Mouse (Mus musculus): ENCODE data around the gene Mapk8ip2. TPM values are rescaled to one million over a fixed set of nuclear protein-coding genes. Genes with fewer than 3 reads are reported as not detected.
A peak's percentile ranks its signal among the peaks of the same experiment; 100 is the strongest.
"Not testable (repeated sequence)": the region's sequence is repeated elsewhere in the genome, so short reads cannot be mapped to it uniquely, and the experiment has no call there.

Mapk8ip2 gene
- total RNA-seq (2021) = 100 to 1,000 TPM; 248 to 284 TPM

GRCm38 (mm10) chr15:89453865-89454478 lies at the start of gene Mapk8ip2:
TSS of gene Mapk8ip2 (plus strand) at chr15:89453913.
- DNase-seq = peak; percentile 61 to 63

GRCm38 (mm10) chr15:89404831-89405623 lies 48.7 kb upstream of the Mapk8ip2 start:
- no peak for DNase-seq

GRCm38 (mm10) chr15:89406691-89407090 lies 47.0 kb upstream of the Mapk8ip2 start:
- no peak for DNase-seq

- DNase-seq = no peak
Observed at GRCm38 (mm10) chr15:89410118-89410517, 43.6 kb upstream of the Mapk8ip2 start, which contains the start of gene Syce3. TSS of gene Syce3 (minus strand) at chr15:89410503.

GRCm38 (mm10) chr15:89415282-89415681 lies 38.4 kb upstream of the Mapk8ip2 start:
- DNase-seq = no peak

GRCm38 (mm10) chr15:89421938-89422337 lies 31.8 kb upstream of the Mapk8ip2 start:
- no peak for DNase-seq

- DNase-seq = no peak
Observed at GRCm38 (mm10) chr15:89424621-89425020, 29.1 kb upstream of the Mapk8ip2 start.

GRCm38 (mm10) chr15:89425711-89426121 lies 28.0 kb upstream of the Mapk8ip2 start, which contains the start of gene Cpt1b:
TSS of gene Cpt1b (minus strand) at chr15:89425863.
- no peak for DNase-seq

- no peak for DNase-seq
Observed at GRCm38 (mm10) chr15:89426716-89427115, 27.0 kb upstream of the Mapk8ip2 start.

GRCm38 (mm10) chr15:89428136-89428790 lies 25.4 kb upstream of the Mapk8ip2 start:
- DNase-seq = no peak

GRCm38 (mm10) chr15:89428821-89429351 lies 24.8 kb upstream of the Mapk8ip2 start:
- DNase-seq = no peak

- DNase-seq = peak; percentile 90 to 92
Observed at GRCm38 (mm10) chr15:89429352-89430221, 24.1 kb upstream of the Mapk8ip2 start, which contains the start of the genes C730034F03Rik, Gm44502 and Chkb. TSS of gene C730034F03Rik (plus strand) at chr15:89429589. TSS of gene Gm44502 (minus strand) at chr15:89429696. TSS of gene Chkb (minus strand) at chr15:89429908.

GRCm38 (mm10) chr15:89430341-89430740 lies 23.4 kb upstream of the Mapk8ip2 start:
- DNase-seq = no peak

GRCm38 (mm10) chr15:89430771-89431170 lies 22.9 kb upstream of the Mapk8ip2 start:
- DNase-seq = not testable (repeated sequence)

GRCm38 (mm10) chr15:89431271-89431670 lies 22.4 kb upstream of the Mapk8ip2 start:
- no peak for DNase-seq

GRCm38 (mm10) chr15:89431806-89432205 lies 21.9 kb upstream of the Mapk8ip2 start:
- DNase-seq = no peak

- DNase-seq = no peak
Observed at GRCm38 (mm10) chr15:89432946-89433345, 20.8 kb upstream of the Mapk8ip2 start.

GRCm38 (mm10) chr15:89434136-89434535 lies 19.6 kb upstream of the Mapk8ip2 start:
- no peak for DNase-seq

GRCm38 (mm10) chr15:89435878-89436277 lies 17.8 kb upstream of the Mapk8ip2 start:
- no peak for DNase-seq

- no peak for DNase-seq
Observed at GRCm38 (mm10) chr15:89442486-89443070, 11.1 kb upstream of the Mapk8ip2 start.

All from layer of hippocampus, postnatal 36 days (tissue).